Mouse (Mus musculus) myocyte (in vitro differentiated cells): ENCODE results near the gene Kcnd2. TPM values are rescaled to one million over a fixed set of nuclear protein-coding genes. Genes with fewer than 3 reads are reported as not detected.

Experiments used
- H3K27me3 ChIP-seq: one replicate; pipeline ENCODE4 v1.6.1; 2011; ENCODE audit not compliant: control insufficient read depth, insufficient read depth, insufficient read length
- H3K36me3 ChIP-seq: one replicate; pipeline ENCODE4 v1.6.1; 2011; ENCODE audit not compliant: control insufficient read depth, insufficient read depth
- H3K4me2 ChIP-seq: one replicate; pipeline ENCODE4 v1.6.1; 2011; ENCODE audit warnings: low read depth, control low read depth
- H3K4me3 ChIP-seq: one replicate; pipeline ENCODE4 v1.5.1; 2011; ENCODE audit warnings: mild to moderate bottlenecking, control low read depth, moderate library complexity
- H3K79me2 ChIP-seq: one replicate; pipeline ENCODE4 v1.6.1; 2011; ENCODE audit not compliant: control insufficient read depth, insufficient read depth
- H3ac ChIP-seq: one replicate; pipeline ENCODE4 v1.6.1; 2011; ENCODE audit not compliant: control insufficient read depth, insufficient read length
- CEBPB ChIP-seq: IDR thresholded peaks from 2 replicates; pipeline ENCODE4 v1.6.1; 2011; ENCODE audit warnings: mild to moderate bottlenecking, moderate library complexity; ENCODE audit not compliant: poor library complexity, insufficient read depth, severe bottlenecking
- E2F4 ChIP-seq: IDR thresholded peaks from one replicate; pipeline ENCODE4 v1.6.1; 2011; ENCODE audit warnings: mild to moderate bottlenecking, control low read depth, moderate library complexity; ENCODE audit not compliant: insufficient read depth
- MAX ChIP-seq: IDR thresholded peaks from one replicate; pipeline ENCODE4 v1.6.1; 2011; ENCODE audit warnings: low read depth, mild to moderate bottlenecking, control low read depth
- MYOD1 ChIP-seq, 3 experiments: IDR thresholded peaks; one replicate each; pipeline ENCODE4 v1.6.1; 2011; ENCODE audit warnings: control low read depth in 2 of 3, low read depth in 2 of 3, mild to moderate bottlenecking in 2 of 3, moderate library complexity in 1 of 3; ENCODE audit not compliant: insufficient read length in 2 of 3, control insufficient read depth in 1 of 3
- MYOG ChIP-seq, 3 experiments: IDR thresholded peaks; one replicate each; pipeline ENCODE4 v1.6.1; 2011; ENCODE audit warnings: control low read depth in 2 of 3, low read depth in 2 of 3, mild to moderate bottlenecking in 2 of 3; ENCODE audit not compliant: insufficient read length in 2 of 3, control insufficient read depth in 1 of 3, insufficient read depth in 1 of 3
- POLR2A ChIP-seq: IDR thresholded peaks from one replicate; pipeline ENCODE4 v1.6.1; 2011; ENCODE audit warnings: low read depth, mild to moderate bottlenecking, control low read depth, moderate library complexity; ENCODE audit not compliant: insufficient read length
- POLR2AphosphoS2 ChIP-seq: IDR thresholded peaks from one replicate; pipeline ENCODE4 v1.6.1; 2011; ENCODE audit warnings: low read depth, control low read depth; ENCODE audit not compliant: insufficient read length
- REST ChIP-seq: IDR thresholded peaks from one replicate; pipeline ENCODE4 v1.6.1; 2011; ENCODE audit warnings: mild to moderate bottlenecking, control low read depth, moderate library complexity; ENCODE audit not compliant: insufficient read depth, insufficient read length
- SRF ChIP-seq: IDR thresholded peaks from one replicate; pipeline ENCODE4 v1.6.1; 2011; ENCODE audit warnings: low read depth; ENCODE audit not compliant: control insufficient read depth, insufficient read length
- TCF12 ChIP-seq: IDR thresholded peaks from one replicate; pipeline ENCODE4 v1.6.1; 2011; ENCODE audit warnings: mild to moderate bottlenecking, control low read depth; ENCODE audit not compliant: poor library complexity, insufficient read depth, severe bottlenecking
- TCF3 ChIP-seq: IDR thresholded peaks from one replicate; pipeline ENCODE4 v1.6.1; 2011; ENCODE audit warnings: low read depth, control low read depth; ENCODE audit not compliant: insufficient read length
- USF1 ChIP-seq: IDR thresholded peaks from one replicate; pipeline ENCODE4 v1.6.1; 2011; ENCODE audit warnings: low read depth, mild to moderate bottlenecking, control low read depth, moderate library complexity
- polyA plus RNA-seq: library from polyadenylated mRNA; unstranded; fragments of >200 nt; fragmentation: generic; extraction: Trizol; gene quantifications from one replicate; pipeline ENCODE4 v1.2.1, GENCODE M21; 2012; ENCODE audit warnings: missing spikeins

Kcnd2 gene
- polyA plus RNA-seq, 1 experiment, result not detected

GRCm38 (mm10) chr6:21590156-21590555 is 374.9 kb downstream of the Kcnd2 start:
- no peaks in the 10 kb centered on the region for H3K79me2 ChIP-seq
- H3K36me3 ChIP-seq, result no peaks in the 10 kb centered on the region
- no peak overlapping the region for H3K4me2 ChIP-seq
- H3K27me3 ChIP-seq, result no peaks in the 10 kb centered on the region
- no peak overlapping the region for H3K4me3 ChIP-seq
- TF ChIP-seq E2F4 (no peak), TCF12 (no peak), POLR2AphosphoS2 (no peak), USF1 (no peak), SRF (no peak), MAX (no peak), CEBPB (no peak)
- no peak overlapping the region for H3ac ChIP-seq

DNA sequence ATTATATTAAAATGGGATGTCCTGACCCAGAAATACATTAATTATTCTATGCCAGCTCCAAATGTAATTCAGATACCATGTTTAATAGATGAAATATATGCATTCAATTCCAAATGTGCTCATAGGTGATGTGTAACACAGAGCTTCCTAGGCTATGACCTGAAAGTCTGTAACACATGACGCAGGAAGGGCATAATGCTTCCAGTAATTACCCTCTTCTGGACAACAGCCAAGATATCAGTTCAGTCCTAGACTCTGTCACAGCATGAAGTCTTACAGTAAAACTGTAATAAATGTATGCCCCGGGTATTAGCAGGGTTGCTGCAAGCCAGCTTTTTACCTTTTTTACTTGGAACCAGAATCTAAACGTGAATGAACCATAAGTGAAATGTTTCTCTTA is 382.1 kb downstream of the Kcnd2 start:
- no peaks in the 10 kb centered on the region for H3K27me3 ChIP-seq
- H3K79me2 ChIP-seq, result no peaks in the 10 kb centered on the region
- H3K4me3 ChIP-seq, result no peak overlapping the region
- TF ChIP-seq POLR2A (no peak), POLR2AphosphoS2 (no peak), CEBPB (no peak), MAX (no peak), SRF (no peak), TCF12 (no peak)
- no peak overlapping the region for H3K4me2 ChIP-seq
- H3K36me3 ChIP-seq, result no peaks in the 10 kb centered on the region
- H3ac ChIP-seq, result no peak overlapping the region

GRCm38 (mm10) chr6:21609381-21610059 is 394.2 kb downstream of the Kcnd2 start:
- Histone ChIP-seq H3ac (no peak overlapping the region), H3K36me3 (no peaks in the 10 kb centered on the region), H3K79me2 (no peaks in the 10 kb centered on the region), H3K27me3 (no peaks in the 10 kb centered on the region), H3K4me2 (no peak overlapping the region), H3K4me3 (no peak overlapping the region)
- TF ChIP-seq TCF12 (no peak), POLR2AphosphoS2 (no peak), USF1 (no peak)

DNA sequence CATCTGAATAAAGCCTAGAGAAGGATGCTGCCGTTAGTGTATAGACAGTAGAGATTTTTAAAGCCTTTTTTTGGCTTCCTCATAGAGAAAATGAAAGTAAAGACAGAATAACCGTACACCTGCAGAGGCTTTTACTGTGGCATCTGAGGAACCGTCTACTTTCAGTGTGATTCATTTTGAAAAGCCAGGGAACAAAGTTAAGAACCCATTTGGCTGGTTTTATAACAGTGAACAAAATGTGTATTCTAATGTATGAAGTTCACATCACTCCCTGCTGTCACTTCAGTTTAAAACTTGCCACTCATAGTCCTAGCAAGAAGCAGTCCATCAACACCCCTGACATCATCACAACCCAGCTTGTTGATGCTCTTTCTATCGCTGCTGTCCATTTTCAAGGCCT is 414.7 kb downstream of the Kcnd2 start:
- Histone ChIP-seq H3K4me2 (peak overlapping the region; percentile 4), H3K36me3 (no peaks in the 10 kb centered on the region), H3ac (no peak overlapping the region), H3K27me3 (no peaks in the 10 kb centered on the region), H3K79me2 (no peaks in the 10 kb centered on the region), H3K4me3 (no peak overlapping the region)
- TF ChIP-seq CEBPB (no peak), MYOD1 (IDR thresholded peaks at IDR 0.05; ENCODE audit: control insufficient read depth in 1 of 3, insufficient read length in 2 of 3, low read depth in 2 of 3) (no peak), SRF (no peak), POLR2AphosphoS2 (no peak)

GRCm38 (mm10) chr6:21655681-21656080 is 440.4 kb downstream of the Kcnd2 start:
- Histone ChIP-seq H3K79me2 (no peaks in the 10 kb centered on the region), H3ac (no peak overlapping the region), H3K36me3 (no peaks in the 10 kb centered on the region), H3K4me2 (no peak overlapping the region), H3K4me3 (no peak overlapping the region), H3K27me3 (no peaks in the 10 kb centered on the region)
- TF ChIP-seq TCF12, result no peak
- no peak for TF ChIP-seq MAX
- TF ChIP-seq MYOG (IDR thresholded peaks at IDR 0.05; ENCODE audit: control insufficient read depth in 1 of 3, insufficient read depth in 1 of 3, insufficient read length in 2 of 3, low read depth in 2 of 3), result no peak
- no peak for TF ChIP-seq SRF
- TF ChIP-seq MYOD1 (IDR thresholded peaks at IDR 0.05; ENCODE audit: control insufficient read depth in 1 of 3, insufficient read length in 2 of 3, low read depth in 2 of 3), result no peak
- TF ChIP-seq E2F4, result no peak
- TF ChIP-seq POLR2A, result no peak
- no peak for TF ChIP-seq USF1
- TF ChIP-seq REST, result no peak
- no peak for TF ChIP-seq POLR2AphosphoS2
- no peak for TF ChIP-seq TCF3

- Histone ChIP-seq H3K79me2 (no peaks in the 10 kb centered on the region), H3K4me2 (no peak overlapping the region), H3K27me3 (no peaks in the 10 kb centered on the region), H3ac (no peak overlapping the region), H3K4me3 (no peak overlapping the region), H3K36me3 (no peaks in the 10 kb centered on the region)
- TF ChIP-seq E2F4 (no peak), SRF (no peak), MYOD1 (IDR thresholded peaks at IDR 0.05; ENCODE audit: control insufficient read depth in 1 of 3, insufficient read length in 2 of 3, low read depth in 2 of 3) (no peak), POLR2A (no peak), CEBPB (no peak), USF1 (no peak), REST (no peak), MAX (no peak), TCF12 (no peak), POLR2AphosphoS2 (no peak), MYOG (IDR thresholded peaks at IDR 0.05; ENCODE audit: control insufficient read depth in 1 of 3, insufficient read depth in 1 of 3, insufficient read length in 2 of 3, low read depth in 2 of 3) (no peak), TCF3 (no peak)
Observed at GRCm38 (mm10) chr6:21664135-21664534, 448.8 kb downstream of the Kcnd2 start.
